Mouse (Mus musculus): Measurements from ENCODE around the gene Gdpd1. TPM values are rescaled to one million over a fixed set of nuclear protein-coding genes. Genes with fewer than 3 reads are reported as not detected.

Gene Gdpd1
- 0.47 TPM for polyA plus RNA-seq (2017; shearing (Covaris generic))

GRCm38 (mm10) chr11:87073866-87074440 is at the start of gene Gdpd1:
TSS of gene Gdpd1 (minus strand) at chr11:87074062.

GRCm38 (mm10) chr11:87108755-87109518 is 35.1 kb upstream of the Gdpd1 start, which contains the start of gene Ska2:
TSS of gene Ska2 (plus strand) at chr11:87109234.

GRCm38 (mm10) chr11:87108409-87108754 is 34.5 kb upstream of the Gdpd1 start, which contains the start of gene Prr11:
TSS of gene Prr11 (minus strand) at chr11:87108708.

GRCm38 (mm10) chr11:87086290-87086984 is 12.6 kb upstream of the Gdpd1 start, which contains the start of gene Smg8:
TSS of gene Smg8 (minus strand) at chr11:87086774.

GRCm38 (mm10) chr11:86993041-86994037 is 80.5 kb downstream of the Gdpd1 start, which contains the start of gene Ypel2:
TSS of gene Ypel2 (minus strand) at chr11:86993707.

Other genes with a start within 250 kb of the Gdpd1 start
- 2.0 TPM for gene Ypel2, start 80.4 kb downstream of the Gdpd1 start, polyA plus RNA-seq (2017; shearing (Covaris generic))
- gene Smg8, start 12.7 kb upstream of the Gdpd1 start, polyA plus RNA-seq (2017; shearing (Covaris generic)) = 13.5 TPM
- 0.16 TPM for gene Prr11, start 34.6 kb upstream of the Gdpd1 start, polyA plus RNA-seq (2017; shearing (Covaris generic))
- gene Ska2, start 35.2 kb upstream of the Gdpd1 start, polyA plus RNA-seq (2017; shearing (Covaris generic)) = 3.4 TPM
- 13.2 TPM for gene Trim37, start 53.0 kb upstream of the Gdpd1 start, polyA plus RNA-seq (2017; shearing (Covaris generic))